13 mouse cellular contexts compared by ENCODE assay signal in genomic region chr17:4177485-4178150, GRCm38 (mm10).
DNase-seq lines count a peak whose midpoint lies in the region; ATAC-seq and TF ChIP-seq lines count a peak whose summit lies in the region.
"Had no signal": no experiment of that assay in that cellular context is flagged by ENCODE, and none has a peak within 500 bp of the region (broad histone marks: within the 10 kb centered on the region; RNA-seq: fewer than 3 reads in every experiment).

No protein-coding gene starts in this region.

- WGBS in hindbrain, embryonic 12.5 days = 57% methylated on average over 9 of the region's 9 CpGs
- 79% methylated on average over 9 of the region's 9 CpGs for WGBS in hindbrain, embryonic 10.5 days
- 42% methylated on average over 9 of the region's 9 CpGs for WGBS in stomach, embryonic 15.5 days
- WGBS in stomach, postnatal 0 days = 33% methylated on average over 9 of the region's 9 CpGs
- WGBS in heart, embryonic 12.5 days = 69% methylated on average over 9 of the region's 9 CpGs

- TF ChIP-seq CTCF in stomach, postnatal 0 days (IDR thresholded peaks at IDR 0.05; ENCODE audit: low read depth) = no peak

- H3K4me2 ChIP-seq in hindbrain, embryonic 12.5 days (replicated peaks) = no peak overlapping the region
- H3K4me2 ChIP-seq in stomach, embryonic 15.5 days = no peak overlapping the region
- H3K4me2 ChIP-seq in stomach, postnatal 0 days (replicated peaks; ENCODE audit: low read depth) = no peak overlapping the region
- no peak overlapping the region for H3K4me2 ChIP-seq in heart, embryonic 12.5 days

- H3K27ac ChIP-seq in hindbrain, embryonic 12.5 days = no peak overlapping the region
- no peak overlapping the region for H3K27ac ChIP-seq in hindbrain, embryonic 10.5 days
- H3K27ac ChIP-seq in stomach, embryonic 15.5 days = no peak overlapping the region
- no peak overlapping the region for H3K27ac ChIP-seq in stomach, postnatal 0 days (replicated peaks)
- H3K27ac ChIP-seq in heart, embryonic 12.5 days (ENCODE audit: poor library complexity, severe bottlenecking) = no peak overlapping the region

- peak; percentile 60 for ATAC-seq in hindbrain, embryonic 12.5 days (ENCODE audit: low FRiP score)
- peak; percentile 50; the same call in 1 of the 2 replicates for ATAC-seq in stomach, embryonic 15.5 days (ENCODE audit: insufficient read depth, low FRiP score, low read depth)
- no peak for ATAC-seq in stomach, postnatal 0 days (ENCODE audit: low FRiP score, low TSS enrichment)
- no peak for ATAC-seq in heart, embryonic 12.5 days (ENCODE audit: insufficient number of reproducible peaks, low FRiP score)

- H3K9me3 ChIP-seq in hindbrain, embryonic 12.5 days (replicated peaks) = no peaks in the 10 kb centered on the region
- no peaks in the 10 kb centered on the region for H3K9me3 ChIP-seq in hindbrain, embryonic 10.5 days
- H3K9me3 ChIP-seq in stomach, embryonic 15.5 days = no peaks in the 10 kb centered on the region
- H3K9me3 ChIP-seq in stomach, postnatal 0 days (ENCODE audit: control insufficient read depth, low read length) = no peaks in the 10 kb centered on the region
- no peaks in the 10 kb centered on the region for H3K9me3 ChIP-seq in heart, embryonic 12.5 days (replicated peaks)

- no peak for DNase-seq in hindbrain, embryonic 10.5 days (ENCODE audit: low spot score)
- DNase-seq in stomach, postnatal 0 days (ENCODE audit: low spot score) = no peak
- DNase-seq in kidney, postnatal 14 days = peak; percentile 41
- no peak for DNase-seq in cerebellum, postnatal 36 days
- no peak for DNase-seq in adrenal gland, adult 8-10 months
- DNase-seq: cerebellum, adult 2 months; gastrocnemius, postnatal 36 days; heart, postnatal 10 days; lung, postnatal 4 days; thymus, postnatal 36 days had no signal

- no peak overlapping the region for H3K4me3 ChIP-seq in hindbrain, embryonic 12.5 days
- H3K4me3 ChIP-seq in hindbrain, embryonic 10.5 days = no peak overlapping the region
- no peak overlapping the region for H3K4me3 ChIP-seq in stomach, embryonic 15.5 days (replicated peaks)
- no peak overlapping the region for H3K4me3 ChIP-seq in stomach, postnatal 0 days (ENCODE audit: low read depth, low read length)
- no peak overlapping the region for H3K4me3 ChIP-seq in heart, embryonic 12.5 days

- peaks cover 2% of the 10 kb centered on the region; the same call in 1 of the 2 replicates for H3K4me1 ChIP-seq in hindbrain, embryonic 12.5 days
- H3K4me1 ChIP-seq in hindbrain, embryonic 10.5 days (replicated peaks) = peaks cover 12% of the 10 kb centered on the region; the same call in 1 of the 2 replicates
- H3K4me1 ChIP-seq in stomach, embryonic 15.5 days = no peaks in the 10 kb centered on the region
- no peaks in the 10 kb centered on the region for H3K4me1 ChIP-seq in stomach, postnatal 0 days (replicated peaks; ENCODE audit: control insufficient read depth, insufficient read depth)
- H3K4me1 ChIP-seq in heart, embryonic 12.5 days (replicated peaks) = peaks cover 16% of the 10 kb centered on the region

- H3K27me3 ChIP-seq in hindbrain, embryonic 12.5 days = no peaks in the 10 kb centered on the region
- H3K27me3 ChIP-seq in hindbrain, embryonic 10.5 days (ENCODE audit: insufficient read depth, poor library complexity, severe bottlenecking) = no peaks in the 10 kb centered on the region
- H3K27me3 ChIP-seq in stomach, embryonic 15.5 days (replicated peaks) = no peaks in the 10 kb centered on the region
- no peaks in the 10 kb centered on the region for H3K27me3 ChIP-seq in stomach, postnatal 0 days (ENCODE audit: control insufficient read depth, insufficient read depth, low read length)
- H3K27me3 ChIP-seq in heart, embryonic 12.5 days (replicated peaks) = no peaks in the 10 kb centered on the region

- no peak overlapping the region for H3K9ac ChIP-seq in hindbrain, embryonic 12.5 days
- no peak overlapping the region for H3K9ac ChIP-seq in stomach, embryonic 15.5 days
- no peak overlapping the region for H3K9ac ChIP-seq in stomach, postnatal 0 days (ENCODE audit: low read length)
- H3K9ac ChIP-seq in heart, embryonic 12.5 days = no peak overlapping the region

- TF ChIP-seq EP300 in stomach, postnatal 0 days (optimal IDR thresholded peaks at IDR 0.05) = no peak

- no peaks in the 10 kb centered on the region for H3K36me3 ChIP-seq in hindbrain, embryonic 12.5 days
- H3K36me3 ChIP-seq in hindbrain, embryonic 10.5 days = no peaks in the 10 kb centered on the region
- no peaks in the 10 kb centered on the region for H3K36me3 ChIP-seq in stomach, embryonic 15.5 days
- no peaks in the 10 kb centered on the region for H3K36me3 ChIP-seq in stomach, postnatal 0 days (ENCODE audit: control insufficient read depth, insufficient read depth, low read length)
- H3K36me3 ChIP-seq in heart, embryonic 12.5 days = no peaks in the 10 kb centered on the region

Comparison
In these comparisons a context has a peak if more than half of its experiments do, and no peak if none do; other contexts are left out.
1. ATAC-seq: peak in hindbrain, embryonic 12.5 days (single experiment) and stomach, embryonic 15.5 days (single experiment); none in stomach, postnatal 0 days (single experiment) and heart, embryonic 12.5 days (single experiment).